ENCODE assay signal across 26 mouse cellular contexts in genomic region chr7:127585031-127585430, GRCm38 (mm10). TPM values are rescaled to one million over a fixed set of nuclear protein-coding genes. Genes with fewer than 3 reads are reported as not detected.
DNase-seq lines count a peak whose midpoint lies in the region; ATAC-seq and TF ChIP-seq lines count a peak whose summit lies in the region.
"Had no signal": no experiment of that assay in that cellular context is flagged by ENCODE, and none has a peak within 500 bp of the region (broad histone marks: within the 10 kb centered on the region; RNA-seq: fewer than 3 reads in every experiment).

No protein-coding gene starts in this region.

- H3K9me3 ChIP-seq in ES-E14 (ENCODE audit: control insufficient read depth, insufficient read depth, low read depth, low read length): no peaks in the 10 kb centered on the region
- H3K9me3 ChIP-seq in forebrain, embryonic 11.5 days (ENCODE audit: control insufficient read depth, low read length): no peaks in the 10 kb centered on the region
- H3K9me3 ChIP-seq: embryonic facial prominence, embryonic 15.5 days; limb, embryonic 10.5 days; megakaryocyte, embryonic 14.5 days had no signal

- DNase-seq in ES-E14 (ENCODE audit: low read depth, low spot score) (no peak), R1 (ENCODE audit: low read depth, low spot score) (peak; percentile 21)
- peak; percentile 29 for DNase-seq in lung, adult 2 months
- no peak for DNase-seq in forebrain, embryonic 11.5 days (ENCODE audit: low spot score)
- DNase-seq in urinary bladder, postnatal 10 days (ENCODE audit: low spot score): no peak
- no peak for DNase-seq in kidney, adult 2 months
- DNase-seq: adrenal gland, postnatal 10 days; cerebellum, adult 11 months; cerebellum, postnatal 14 days; forebrain, postnatal 0 days; heart, postnatal 10 days; kidney, adult 9 months; kidney, postnatal 4 days; midbrain, embryonic 14.5 days; right cerebral cortex, adult 18-20 months; thymus, postnatal 36 days had no signal

- 74% methylated on average over 7 of the region's 7 CpGs for WGBS in lung, adult 2 months
- WGBS in forebrain, embryonic 11.5 days: 92% methylated on average over 7 of the region's 7 CpGs
- 85% methylated on average over 7 of the region's 7 CpGs for WGBS in kidney, adult 2 months

- H3K4me1 ChIP-seq in ES-E14 (ENCODE audit: control insufficient read depth in 2 of 2, insufficient read depth in 2 of 2, low read length in 2 of 2, poor library complexity in 1 of 2): peaks cover 0 to 3% of the 10 kb centered on the region in 2 experiments; a peak in 1 of 4 replicates
- H3K4me1 ChIP-seq in lung, adult 2 months (ENCODE audit: control insufficient read depth, insufficient read depth, low read length): peaks cover 5% of the 10 kb centered on the region
- H3K4me1 ChIP-seq in forebrain, embryonic 11.5 days (replicated peaks; ENCODE audit: control insufficient read depth, insufficient read depth, low read length): peaks cover 8% of the 10 kb centered on the region
- peaks cover 7% of the 10 kb centered on the region; the same call in 1 of the 2 replicates for H3K4me1 ChIP-seq in kidney, adult 2 months (ENCODE audit: control insufficient read depth, insufficient read depth, low read length)

- H3K4me3 ChIP-seq in ES-E14 (ENCODE audit: insufficient read depth in 1 of 2, low read depth in 1 of 2, low read length in 2 of 2, poor library complexity in 1 of 2, severe bottlenecking in 1 of 2): no peak overlapping the region
- H3K4me3 ChIP-seq in lung, adult 2 months (replicated peaks; ENCODE audit: extremely low read depth, low read depth, low read length): no peak overlapping the region
- no peak overlapping the region for H3K4me3 ChIP-seq in forebrain, embryonic 11.5 days (ENCODE audit: low read depth, low read length)
- H3K4me3 ChIP-seq in kidney, adult 2 months (ENCODE audit: insufficient read depth, low read depth, low read length): no peak overlapping the region
- H3K4me3 ChIP-seq: embryonic facial prominence, embryonic 15.5 days; limb, embryonic 10.5 days; myocyte had no signal

- peaks cover 26% of the 10 kb centered on the region for H3K36me3 ChIP-seq in ES-E14 (ENCODE audit: control insufficient read depth, insufficient read depth, low read length, poor library complexity, severe bottlenecking)
- peaks cover 5% of the 10 kb centered on the region; the same call in 1 of the 2 replicates for H3K36me3 ChIP-seq in forebrain, embryonic 11.5 days (ENCODE audit: control insufficient read depth, insufficient read depth, low read length)
- H3K36me3 ChIP-seq in kidney, adult 2 months (ENCODE audit: control insufficient read depth, insufficient read depth, low read length): peaks cover 4% of the 10 kb centered on the region; the same call in 1 of the 2 replicates

- no peaks in the 10 kb centered on the region for H3K27me3 ChIP-seq in forebrain, embryonic 11.5 days (ENCODE audit: control insufficient read depth, insufficient read depth, low read length)
- no peaks in the 10 kb centered on the region for H3K27me3 ChIP-seq in kidney, adult 2 months (replicated peaks; ENCODE audit: control insufficient read depth, insufficient read depth, low read length)
- H3K27me3 ChIP-seq: embryonic facial prominence, embryonic 15.5 days; megakaryocyte, embryonic 14.5 days had no signal

- in situ Hi-C loops in ES-E14 (cut with MboI; ENCODE audit: low sequenced_read_pairs in 2 of 2, unreplicated experiment in 2 of 2): no loop called here

- peak overlapping the region; percentile 6; the same call in 1 of the 2 replicates for H3K9ac ChIP-seq in ES-E14 (ENCODE audit: insufficient read depth, low read depth, low read length, poor library complexity, severe bottlenecking)
- no peak overlapping the region for H3K9ac ChIP-seq in forebrain, embryonic 11.5 days (ENCODE audit: low read length)
- H3K9ac ChIP-seq: embryonic facial prominence, embryonic 15.5 days; forebrain, postnatal 0 days; hindbrain, embryonic 14.5 days; liver, embryonic 14.5 days had no signal

- TF ChIP-seq CTCF in lung, adult 2 months (IDR thresholded peaks at IDR 0.05; ENCODE audit: insufficient read depth, low read length): no peak
- no peak for TF ChIP-seq CTCF in kidney, adult 2 months (conservative IDR thresholded peaks at IDR 0.05; ENCODE audit: insufficient read depth, insufficient read length, low read depth, low read length)

- no peak overlapping the region for H3K4me2 ChIP-seq in forebrain, embryonic 11.5 days (ENCODE audit: low read depth, low read length, severe bottlenecking)
- H3K4me2 ChIP-seq: embryonic facial prominence, embryonic 15.5 days; heart, embryonic 11.5 days; hindbrain, embryonic 14.5 days had no signal

- ATAC-seq in megakaryocyte, adult 5-6 weeks (ENCODE audit: poor library complexity, severe bottlenecking): peak; percentile 56
- no peak for ATAC-seq in forebrain, embryonic 11.5 days (replicated peaks; ENCODE audit: low FRiP score)
- ATAC-seq: forebrain, postnatal 0 days had no signal

- TF ChIP-seq POLR2A in lung, adult 2 months (IDR thresholded peaks at IDR 0.05; ENCODE audit: borderline replicate concordance, extremely low read depth, low read depth, low read length): no peak
- no peak for TF ChIP-seq POLR2A in kidney, adult 2 months (IDR thresholded peaks at IDR 0.05; ENCODE audit: low read depth, low read length)

- no peak overlapping the region for H3K27ac ChIP-seq in ES-E14 (ENCODE audit: insufficient read depth, low read depth, low read length, poor library complexity, severe bottlenecking)
- H3K27ac ChIP-seq in forebrain, embryonic 11.5 days (ENCODE audit: low read depth, low read length): no peak overlapping the region
- H3K27ac ChIP-seq in kidney, adult 2 months (ENCODE audit: insufficient read depth, low read depth, low read length): no peak overlapping the region
- H3K27ac ChIP-seq: embryonic facial prominence, embryonic 15.5 days; hindbrain, embryonic 14.5 days; limb, embryonic 10.5 days had no signal

TF ChIP-seq in ES-E14, 5 proteins besides CTCF, POLR2A, EP300 and RAD21:
- TF ChIP-seq MAFK (IDR thresholded peaks at IDR 0.05; ENCODE audit: insufficient read depth, low read depth, low read length): no peak
- TF ChIP-seq ZNF384 (IDR thresholded peaks at IDR 0.05; ENCODE audit: low read depth, low read length): no peak
TF ChIP-seq in ES-E14: peak in this region for 0.

RNA-seq across cellular contexts. Expression of gene Ccdc189, which starts 3.4 kb away (rescaled TPM):
- total RNA-seq in ES-E14 (2012; rRNA removed): 3.8 and 6.0 TPM in 2 replicates
- polyA plus RNA-seq in lung, adult 2 months (2012; rRNA removed): 14.0 and 16.5 TPM in 2 replicates
- 2.6 and 6.3 TPM in 2 replicates for total RNA-seq in megakaryocyte, adult 5-6 weeks (2015)
- total RNA-seq in megakaryocyte, adult 5-6 weeks (2017): 2.5 and 11.0 TPM in 2 replicates
- 13.5 and 17.7 TPM in 2 replicates for polyA plus RNA-seq in forebrain, embryonic 11.5 days (2014; fragmentation: Nextera tagmentation; extraction: Ambion mirVana)
- polyA plus RNA-seq in kidney, adult 2 months (2012; rRNA removed): 17.1 and 18.6 TPM in 2 replicates

RNA-seq across cellular contexts. Expression of gene Rnf40, which starts 3.5 kb away (rescaled TPM):
- total RNA-seq in ES-E14 (2012; rRNA removed): 71.0 and 94.9 TPM in 2 replicates
- 26.1 and 32.8 TPM in 2 replicates for polyA plus RNA-seq in lung, adult 2 months (2012; rRNA removed)
- 14.1 and 18.8 TPM in 2 replicates for total RNA-seq in megakaryocyte, adult 5-6 weeks (2015)
- 35.1 and 48.0 TPM in 2 replicates for total RNA-seq in megakaryocyte, adult 5-6 weeks (2017)
- 59.1 and 66.3 TPM in 2 replicates for polyA plus RNA-seq in forebrain, embryonic 11.5 days (2014; fragmentation: Nextera tagmentation; extraction: Ambion mirVana)
- polyA plus RNA-seq in kidney, adult 2 months (2012; rRNA removed): 24.7 and 25.7 TPM in 2 replicates

RNA-seq across cellular contexts. Expression of gene Phkg2, which starts 11.9 kb away (rescaled TPM):
- 32.1 and 46.1 TPM in 2 replicates for total RNA-seq in ES-E14 (2012; rRNA removed)
- polyA plus RNA-seq in lung, adult 2 months (2012; rRNA removed): 54.9 and 70.9 TPM in 2 replicates
- total RNA-seq in megakaryocyte, adult 5-6 weeks (2015): 31.6 and 39.4 TPM in 2 replicates
- 25.7 and 30.5 TPM in 2 replicates for total RNA-seq in megakaryocyte, adult 5-6 weeks (2017)
- polyA plus RNA-seq in forebrain, embryonic 11.5 days (2014; fragmentation: Nextera tagmentation; extraction: Ambion mirVana): 57.9 and 60.5 TPM in 2 replicates
- polyA plus RNA-seq in kidney, adult 2 months (2012; rRNA removed): 53.6 and 65.6 TPM in 2 replicates

RNA-seq across cellular contexts. Expression of gene Tmem265, which starts 23.8 kb away (rescaled TPM):
- total RNA-seq in ES-E14 (2012; rRNA removed): 5.0 TPM in 1 of 2 replicates, not detected in the other
- 1.7 and 4.2 TPM in 2 replicates for polyA plus RNA-seq in lung, adult 2 months (2012; rRNA removed)
- total RNA-seq in megakaryocyte, adult 5-6 weeks (2015): not detected in 2 replicates
- 2.5 TPM in 1 of 2 replicates, not detected in the other for total RNA-seq in megakaryocyte, adult 5-6 weeks (2017)
- polyA plus RNA-seq in forebrain, embryonic 11.5 days (2014; fragmentation: Nextera tagmentation; extraction: Ambion mirVana): 10.2 and 13.0 TPM in 2 replicates
- polyA plus RNA-seq in kidney, adult 2 months (2012; rRNA removed): not detected in 2 replicates
- total RNA-seq: adrenal gland, postnatal 10 days; gastrocnemius, adult 18-20 months; heart, postnatal 10 days had no signal
- polyA plus RNA-seq: C2C12, myocyte had no signal

RNA-seq across cellular contexts. Expression of gene Zfp629, which starts 30.6 kb away (rescaled TPM):
- 2.1 and 2.9 TPM in 2 replicates for total RNA-seq in ES-E14 (2012; rRNA removed)
- polyA plus RNA-seq in lung, adult 2 months (2012; rRNA removed): 13.9 and 15.4 TPM in 2 replicates
- total RNA-seq in megakaryocyte, adult 5-6 weeks (2015): 3.5 TPM in 2 replicates
- 4.2 and 5.8 TPM in 2 replicates for total RNA-seq in megakaryocyte, adult 5-6 weeks (2017)
- polyA plus RNA-seq in forebrain, embryonic 11.5 days (2014; fragmentation: Nextera tagmentation; extraction: Ambion mirVana): 33.4 and 36.6 TPM in 2 replicates
- polyA plus RNA-seq in kidney, adult 2 months (2012; rRNA removed): 12.3 and 16.9 TPM in 2 replicates

Comparison
In these comparisons a context has a peak if more than half of its experiments do, and no peak if none do; other contexts are left out.
1. DNase-seq: peak in R1 (single experiment) and lung, adult 2 months (single experiment); none in ES-E14 (single experiment), forebrain, embryonic 11.5 days (single experiment), urinary bladder, postnatal 10 days (single experiment) and kidney, adult 2 months (single experiment).